Mouse (Mus musculus) layer of hippocampus, adult 18-20 months (tissue): Measurements from ENCODE around the gene Bahd1. TPM values are rescaled to one million over a fixed set of nuclear protein-coding genes. Genes with fewer than 3 reads are reported as not detected.

Experiments used
- DNase-seq, 2 experiments: peaks; one replicate each; pipeline ENCODE4 v3.0.0; 2022; ENCODE audit warnings: low spot score in 2 of 2
- total RNA-seq, 2 experiments: library from RNA; stranded (reverse); gene quantifications; 2 replicates each; pipeline ENCODE4 v1.2.3; 2021

Gene Bahd1
- total RNA-seq, 2 experiments from 2014 or later, result 65.2 to 68.1 TPM

DNA sequence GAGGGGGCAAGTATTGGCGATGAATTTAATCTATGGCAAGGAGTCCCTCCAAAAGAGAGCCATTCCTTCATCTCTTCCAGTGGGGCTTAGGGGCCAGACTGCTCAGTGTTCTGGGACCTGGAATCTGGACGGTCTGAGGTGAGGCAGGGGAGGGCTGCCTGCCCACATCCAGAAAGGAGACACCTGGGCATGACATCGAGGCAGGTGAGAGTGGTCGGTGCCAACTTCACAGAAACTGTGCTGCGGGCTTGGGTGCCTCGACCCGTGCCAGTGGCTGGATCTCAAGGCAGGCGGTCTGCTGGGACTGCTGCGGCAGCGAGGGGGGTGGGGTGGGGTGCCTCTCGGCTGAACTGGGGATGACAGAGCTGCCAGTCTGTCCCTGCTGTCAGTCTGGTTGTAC lies 2.4 kb upstream of the Bahd1 start:
- DNase-seq, result no peak

DNA sequence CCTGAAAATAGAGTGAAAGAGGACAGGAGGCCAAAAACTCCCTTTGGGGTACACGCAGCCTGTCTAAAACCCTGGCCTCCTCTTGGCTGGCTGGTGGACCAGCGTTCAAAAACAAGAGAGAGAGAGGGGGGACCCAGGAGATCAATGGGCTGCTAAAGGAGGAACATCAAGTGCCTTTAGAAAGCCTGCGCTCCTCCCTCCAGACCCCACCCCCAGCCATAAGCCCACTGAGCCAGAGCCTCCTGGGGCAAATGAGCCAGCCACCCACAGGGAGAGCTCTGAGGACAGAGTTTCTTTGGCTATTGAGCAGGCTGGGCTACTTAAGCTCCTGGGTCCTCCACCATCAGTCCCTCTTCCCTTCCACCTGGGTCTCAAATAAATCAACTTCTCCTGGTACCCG lies 1.4 kb upstream of the Bahd1 start:
- no peak for DNase-seq

DNA sequence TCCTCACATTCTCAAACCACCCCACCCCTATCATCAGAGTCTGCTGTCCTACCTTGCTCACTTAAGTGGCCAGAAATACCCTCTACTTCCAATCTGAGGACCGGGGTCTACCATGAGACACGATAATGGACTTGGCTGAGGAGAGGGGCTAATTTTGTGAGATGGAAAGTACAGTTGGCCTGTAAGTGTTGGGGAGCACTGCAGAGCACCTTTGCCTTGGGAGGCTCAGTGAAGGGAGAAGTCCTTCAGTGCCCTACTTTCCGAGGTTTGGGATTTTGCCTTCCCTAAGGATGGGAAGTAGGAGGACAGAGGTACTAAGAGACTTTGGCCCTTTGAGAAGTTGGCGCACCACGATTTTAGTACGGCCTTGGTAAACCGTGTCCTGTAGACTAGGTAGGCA lies 871 bp upstream of the Bahd1 start:
- DNase-seq, result no peak

DNA sequence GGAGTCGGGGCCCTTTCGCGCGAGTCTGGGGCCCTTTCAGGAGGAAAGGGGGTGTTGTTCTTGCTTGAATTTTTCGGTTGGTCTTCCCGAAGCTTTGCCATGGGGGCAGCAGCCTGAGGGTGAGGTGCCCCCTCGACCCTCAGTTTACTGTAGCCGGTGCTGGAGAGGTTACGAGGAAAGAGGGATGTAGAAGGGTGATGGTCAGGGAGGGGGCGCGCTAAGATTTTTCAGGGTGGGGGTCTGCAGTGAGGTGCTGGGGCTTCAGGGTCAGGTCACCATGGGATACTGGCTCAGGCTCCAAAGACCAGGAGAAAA lies 606 bp downstream of the Bahd1 start:
- DNase-seq, result no peak

DNA sequence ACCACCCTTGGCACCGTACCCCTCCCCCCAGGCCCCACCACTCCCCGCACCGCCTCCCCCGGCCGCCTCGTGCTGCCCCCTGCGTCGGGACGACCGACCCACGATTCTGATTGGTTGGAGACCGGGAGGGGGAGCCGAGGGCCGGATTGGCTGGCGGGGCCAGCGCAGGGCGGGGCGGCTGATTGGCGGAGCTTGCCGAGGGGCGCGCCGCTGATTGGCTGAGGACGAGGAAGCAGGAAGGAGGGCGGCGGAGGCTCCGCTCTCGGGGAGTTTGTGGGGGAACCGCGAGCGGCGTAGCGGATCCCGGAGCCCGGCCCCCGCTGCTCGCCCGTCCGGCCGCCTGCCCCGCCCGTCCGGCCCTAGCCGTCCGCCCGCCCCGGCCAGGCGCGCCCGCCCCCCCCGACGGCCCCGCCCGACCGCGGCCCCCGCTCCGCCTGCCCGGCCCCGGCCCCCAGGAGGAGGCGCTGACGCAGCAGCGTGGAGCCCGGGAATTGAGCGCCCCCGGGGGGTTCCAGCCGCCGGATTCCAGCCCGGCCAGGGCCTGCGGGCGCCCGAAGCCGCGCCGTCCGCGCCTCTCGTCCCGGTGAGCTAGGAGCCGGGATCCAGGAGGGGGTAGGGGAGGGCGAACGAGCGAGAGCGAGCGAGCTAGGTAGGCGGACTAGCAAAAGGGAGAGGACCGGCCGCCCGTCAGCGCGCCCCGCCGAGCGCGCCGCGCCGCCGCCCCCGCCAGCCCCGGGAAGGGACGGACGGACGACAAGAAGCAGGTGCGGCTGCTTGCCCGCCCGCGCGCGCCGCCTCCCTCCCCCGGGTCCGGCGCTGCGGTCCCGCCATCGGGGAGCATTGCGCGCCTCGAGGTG lies 1.2 kb downstream of the Bahd1 start:
- DNase-seq, result peak; percentile 97 to 98

DNA sequence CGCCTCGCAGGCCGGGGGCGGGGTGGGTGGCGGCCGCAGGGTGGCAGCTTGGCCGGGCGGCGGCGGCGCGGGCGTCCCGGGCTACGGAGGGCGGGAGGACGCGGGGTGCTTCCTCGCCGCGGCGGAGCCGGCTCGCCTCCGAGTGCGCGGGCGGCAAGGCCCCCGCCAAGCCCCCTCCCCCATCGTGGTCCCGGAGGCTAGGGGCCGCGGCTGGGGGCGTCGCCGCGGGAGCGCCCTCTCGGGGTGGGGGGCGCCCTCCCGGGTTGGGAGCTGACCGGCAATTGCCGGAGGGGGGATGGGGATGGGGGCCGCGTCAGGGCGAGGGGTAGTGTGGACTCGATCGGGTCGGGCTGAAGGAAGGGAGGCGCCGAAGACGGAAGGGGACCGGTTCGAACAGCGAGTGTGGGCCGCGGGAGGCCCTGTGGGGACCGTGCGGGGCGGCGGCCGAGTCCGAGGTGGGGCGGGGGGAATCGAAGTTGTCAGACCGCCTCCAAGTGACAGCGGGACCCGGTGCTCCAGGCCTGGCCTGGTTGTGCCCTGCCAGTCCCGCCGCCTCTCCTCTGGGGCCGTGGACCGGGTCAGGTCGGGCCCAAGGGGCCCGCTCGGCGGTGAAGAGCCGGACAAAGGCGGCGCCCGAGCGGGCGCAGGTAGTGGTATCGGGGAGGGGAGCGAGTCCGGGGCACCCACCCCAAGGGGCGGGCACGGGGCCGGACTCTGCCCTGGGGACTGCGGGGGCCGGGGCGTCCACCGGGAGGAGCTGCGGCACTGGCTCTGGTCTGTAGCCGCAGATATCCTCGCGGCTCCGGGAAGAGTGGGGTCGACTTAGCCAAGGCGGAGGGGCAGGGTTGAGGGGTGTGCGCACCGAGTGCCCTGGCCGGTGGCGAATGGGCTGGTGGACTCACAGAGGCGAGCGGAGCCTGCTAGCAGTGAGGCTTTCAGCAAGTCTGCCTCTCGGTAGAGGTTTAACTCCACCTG lies 2.2 kb downstream of the Bahd1 start:
- DNase-seq, result no peak

DNA sequence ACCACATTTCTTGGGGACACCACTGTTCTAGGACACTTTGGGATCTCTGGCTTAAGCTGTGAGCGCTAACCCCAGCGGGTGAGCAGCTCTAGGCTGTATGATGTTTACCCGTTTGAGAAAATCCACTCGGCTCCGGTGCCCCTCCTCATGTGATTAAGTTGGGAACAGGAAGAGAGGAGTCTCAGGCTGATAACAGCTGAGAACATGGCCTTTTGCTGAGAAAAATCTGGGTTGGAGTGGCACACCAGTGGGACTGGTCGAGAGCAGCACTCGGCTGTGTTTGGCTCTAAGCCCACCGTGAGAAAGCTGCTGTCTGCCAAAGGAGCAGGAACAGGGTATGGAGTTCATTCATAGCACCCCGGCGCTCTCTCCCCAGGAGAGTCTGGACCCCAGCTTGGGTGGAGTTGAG lies 3.2 kb downstream of the Bahd1 start:
- no peak for DNase-seq

DNA sequence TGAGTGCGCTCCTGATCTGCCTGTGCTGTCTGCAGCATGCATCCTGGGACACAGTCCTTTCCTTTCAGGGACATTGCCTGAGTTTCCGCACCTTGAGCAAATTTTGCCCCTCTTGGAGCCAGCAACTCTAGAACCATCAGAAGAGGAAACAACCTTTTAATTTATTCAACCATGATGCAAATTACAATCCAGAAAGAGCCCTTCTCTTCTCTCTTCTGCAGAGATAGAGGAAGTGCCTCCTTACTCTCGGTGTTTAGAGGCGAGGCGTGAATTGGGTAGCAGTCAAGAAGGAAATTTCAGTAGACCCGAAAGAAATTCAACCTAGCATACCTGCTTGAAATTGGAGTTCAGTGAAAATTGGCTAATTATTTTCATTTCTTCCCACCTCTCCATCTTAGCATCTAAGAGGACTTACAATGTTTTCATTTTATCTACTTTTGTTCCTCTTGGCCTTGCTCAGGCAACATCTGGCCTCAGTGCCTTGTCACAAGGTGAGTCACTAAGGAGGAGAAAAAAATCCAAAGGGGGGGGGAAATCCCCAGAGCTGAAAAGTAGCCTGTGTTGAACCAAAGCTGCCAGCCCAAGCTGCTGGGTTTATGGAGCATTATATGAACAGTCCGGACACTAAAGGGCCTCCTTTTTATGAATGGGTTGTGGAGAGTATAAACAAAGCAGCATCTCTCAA lies 5.4 kb downstream of the Bahd1 start:
- no peak for DNase-seq

DNA sequence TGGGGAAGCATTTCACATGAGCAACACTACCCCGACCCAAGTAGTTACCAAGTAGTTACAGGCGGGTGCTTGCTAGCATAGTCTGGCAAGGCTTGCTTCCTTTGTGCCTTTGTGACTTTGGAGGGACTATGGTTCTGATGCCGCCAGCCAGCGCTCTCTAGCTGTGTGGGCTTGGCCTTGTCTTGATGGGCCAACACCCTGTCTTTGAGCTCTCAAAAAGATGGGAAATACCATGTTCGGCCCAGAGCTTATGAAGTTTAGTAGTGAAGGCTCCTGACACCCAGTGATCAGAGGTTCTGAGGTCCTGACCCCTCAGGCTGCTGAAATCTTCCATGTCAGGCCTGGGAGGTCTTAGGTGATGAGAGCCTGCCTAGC lies 5.9 kb downstream of the Bahd1 start:
- DNase-seq, result no peak

DNA sequence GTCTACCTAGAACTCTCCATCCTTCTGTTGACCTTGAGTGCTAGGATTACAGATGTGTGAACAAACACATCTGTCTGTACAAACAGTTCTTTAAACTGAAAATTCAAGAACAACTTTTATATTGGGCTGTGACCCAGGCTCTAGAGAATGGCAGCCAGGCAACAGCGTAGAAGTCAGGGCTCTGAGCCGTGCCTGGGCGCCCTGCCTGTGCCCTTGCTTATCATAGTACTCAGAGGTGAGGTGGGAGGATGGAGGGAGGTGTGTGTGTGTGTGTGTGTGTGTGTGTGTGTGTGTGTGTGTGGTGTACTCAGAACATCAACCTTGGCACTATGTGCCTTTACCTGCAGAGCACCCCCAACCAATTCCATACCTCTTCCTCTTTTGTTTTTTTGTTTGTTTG lies 7.6 kb downstream of the Bahd1 start:
- no peak for DNase-seq

DNA sequence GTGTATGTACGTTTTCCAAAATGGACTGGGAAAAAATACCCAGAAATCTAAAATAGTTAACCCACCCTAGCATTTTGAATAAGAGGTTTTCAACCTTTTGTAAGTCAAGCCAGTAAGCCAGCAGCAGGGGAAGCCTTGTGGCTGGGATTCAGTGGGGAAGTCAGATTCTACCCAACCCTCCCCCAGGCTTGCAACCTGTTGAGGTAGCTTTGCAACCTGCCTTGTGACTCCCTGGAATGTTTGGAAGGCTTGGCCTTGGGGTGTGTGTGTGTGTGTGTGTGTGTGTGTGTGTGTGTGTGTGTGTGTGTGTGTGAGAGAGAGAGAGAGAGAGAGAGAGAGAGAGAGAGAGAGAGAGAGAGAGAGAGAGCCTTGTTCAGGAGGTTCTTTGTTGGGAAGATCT lies 9.0 kb downstream of the Bahd1 start:
- no peak for DNase-seq

DNA sequence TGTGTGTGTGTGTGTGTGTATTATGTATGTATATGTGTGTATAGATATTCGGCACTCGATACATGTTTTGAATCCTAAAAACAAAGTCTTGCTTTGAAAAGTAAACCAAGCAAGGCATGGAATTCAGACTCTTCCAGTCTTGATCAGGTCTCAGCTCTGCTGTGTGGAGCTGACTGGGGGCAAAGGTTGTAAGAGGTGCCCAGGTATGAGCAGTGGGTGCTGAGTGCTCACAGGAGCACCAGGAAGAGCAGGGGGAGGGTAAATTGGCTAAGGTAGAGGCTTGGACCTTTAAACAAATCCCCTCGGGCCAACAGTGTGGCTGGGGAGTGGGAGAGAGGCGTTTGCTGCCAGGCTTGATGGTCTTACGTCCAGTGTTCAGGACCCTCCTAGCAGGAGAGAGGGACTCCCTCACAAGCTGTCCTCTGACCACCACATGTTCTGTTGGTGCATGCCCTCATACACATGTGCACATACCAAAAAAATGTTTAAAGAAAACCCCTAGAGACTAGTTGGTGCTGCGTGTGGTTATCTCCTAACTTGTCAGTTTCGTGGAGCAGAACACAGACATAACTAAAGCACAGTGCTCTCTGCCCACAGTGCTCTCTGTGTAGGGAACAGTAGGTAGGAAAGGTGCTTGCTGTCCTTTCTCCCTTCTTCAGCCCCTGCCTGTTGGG lies 10.6 kb downstream of the Bahd1 start:
- no peak for DNase-seq

DNA sequence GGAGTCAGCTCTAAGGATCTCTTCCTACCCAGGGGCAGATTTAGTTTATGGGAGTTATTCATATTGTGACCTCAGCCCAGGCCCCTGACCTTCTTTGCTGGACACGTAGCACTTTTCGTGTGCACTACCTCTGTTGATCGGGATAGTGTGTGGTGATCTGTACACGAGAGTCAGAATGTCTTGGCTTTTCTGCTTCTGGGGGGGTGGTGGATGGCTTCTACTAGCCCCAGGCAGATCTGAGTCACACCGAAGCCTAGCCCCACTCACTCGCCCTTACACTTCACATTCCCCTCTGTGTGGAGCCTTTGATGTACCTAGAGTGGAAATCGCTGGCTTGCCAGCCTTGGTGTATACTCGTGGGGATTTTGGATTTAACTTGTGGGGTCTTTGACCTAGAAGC lies 12.5 kb downstream of the Bahd1 start:
- DNase-seq, result no peak

DNA sequence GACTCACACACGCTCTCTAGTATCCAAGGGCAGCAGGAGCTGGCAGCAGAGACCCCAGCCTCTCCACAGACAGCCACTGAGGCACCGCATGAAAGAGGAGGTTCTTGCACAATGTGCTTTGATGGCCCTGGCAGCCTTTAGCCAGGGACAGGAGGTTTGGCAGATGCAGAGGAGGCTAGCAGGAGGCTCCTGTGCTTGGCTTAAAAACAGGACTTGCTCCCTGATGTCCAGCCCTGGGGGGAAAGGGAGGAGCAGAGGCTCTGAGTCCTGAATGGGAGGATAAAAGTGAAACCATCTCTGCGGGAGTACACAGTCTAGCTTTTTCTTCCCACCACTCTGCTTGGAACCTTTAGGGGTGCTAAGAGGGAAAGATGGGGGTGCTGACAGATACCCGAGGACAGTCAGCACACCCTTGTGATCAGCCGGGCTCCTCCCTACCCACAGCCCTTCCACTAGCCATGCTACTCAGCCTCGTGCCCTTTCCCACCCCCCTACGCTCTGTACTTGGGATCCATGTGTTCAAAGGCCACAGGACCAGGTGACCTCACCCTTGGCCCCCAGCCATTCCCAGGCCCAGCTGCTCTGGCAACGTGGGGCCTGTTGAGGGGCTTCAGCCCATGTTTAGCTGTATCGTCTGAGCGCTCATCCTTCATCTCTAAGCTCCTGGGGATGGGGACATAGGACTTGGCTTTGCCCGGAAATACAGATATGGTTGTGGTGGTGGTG lies 13.5 kb downstream of the Bahd1 start:
- DNase-seq, result no peak

DNA sequence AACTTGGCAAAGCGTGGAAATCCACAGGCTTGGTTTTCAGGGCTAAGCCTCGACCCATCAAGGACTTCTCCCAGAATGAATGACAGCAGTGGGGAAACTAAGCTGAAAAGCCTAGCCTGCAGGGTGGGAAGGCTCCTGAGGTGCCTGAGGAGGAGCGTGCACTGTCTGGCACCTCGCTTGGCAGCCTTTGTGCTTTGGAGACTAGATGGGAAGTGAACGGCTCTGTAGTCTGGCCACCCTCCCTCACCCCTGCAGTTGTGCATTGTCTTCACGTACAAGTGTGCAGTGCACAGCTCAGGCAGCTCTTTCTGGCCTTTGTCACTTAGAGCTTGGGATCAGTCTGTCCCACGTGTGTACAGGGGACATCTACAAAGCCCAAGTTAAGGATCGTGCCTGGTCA lies 14.5 kb downstream of the Bahd1 start:
- DNase-seq, result no peak

DNA sequence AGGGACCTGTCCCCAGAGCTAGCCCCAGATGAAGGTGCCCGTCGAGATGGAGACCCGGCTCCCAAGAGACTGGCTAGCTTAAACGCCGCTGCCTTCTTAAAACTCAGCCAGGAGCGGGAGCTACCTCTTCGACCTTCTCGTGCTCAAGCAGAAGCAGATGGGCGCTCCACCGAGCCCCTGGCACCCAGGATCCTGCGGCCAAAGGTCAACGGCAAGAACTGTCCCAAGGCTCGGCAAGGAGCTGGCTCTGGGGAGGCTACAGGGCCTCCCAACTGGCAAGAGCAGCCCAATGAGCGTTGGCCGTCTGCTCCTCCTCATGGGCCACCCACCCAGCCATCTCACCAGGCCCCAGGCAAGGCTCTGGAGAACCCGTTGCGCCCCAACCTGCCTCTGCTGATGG lies 16.3 kb downstream of the Bahd1 start:
- DNase-seq, result no peak

DNA sequence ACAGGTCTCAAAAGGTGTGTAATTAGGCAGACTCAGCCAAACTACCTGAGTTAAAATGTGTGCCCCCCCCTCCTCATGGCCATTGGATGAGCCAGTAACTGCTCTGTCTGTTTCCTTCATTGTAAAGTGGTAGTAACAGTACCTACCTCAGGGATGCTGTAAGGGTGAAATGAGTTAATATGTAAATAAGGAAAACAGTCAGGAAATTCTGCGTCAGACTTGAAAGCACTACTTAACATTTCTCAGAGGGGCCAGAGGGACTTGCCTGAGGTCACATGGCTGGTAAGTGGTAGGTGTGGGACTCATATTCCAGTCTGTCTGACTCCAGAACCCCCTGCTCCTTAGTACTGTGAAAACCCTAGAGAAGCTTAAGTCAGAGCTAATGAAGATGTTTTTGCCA lies 18.4 kb downstream of the Bahd1 start:
- no peak for DNase-seq

DNA sequence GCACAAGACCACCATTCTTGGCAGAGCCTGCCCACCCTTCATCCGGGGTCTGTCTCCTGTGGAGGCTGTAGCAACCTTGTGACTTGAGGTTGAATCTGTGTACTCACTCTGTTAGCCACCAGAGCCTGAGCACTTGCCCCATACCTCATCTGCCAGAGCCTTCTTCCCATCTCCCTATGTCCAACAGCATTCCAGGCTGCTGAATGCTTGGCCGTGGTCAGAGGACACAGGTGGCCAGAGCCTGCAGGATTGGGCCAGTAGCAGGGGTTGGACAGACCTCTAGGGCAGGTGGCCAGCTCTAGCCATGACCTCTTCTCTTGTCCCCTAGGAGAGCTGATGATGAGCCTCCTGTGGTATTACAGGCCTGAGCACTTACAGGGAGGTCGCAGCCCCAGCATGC lies 20.3 kb downstream of the Bahd1 start:
- no peak for DNase-seq

DNA sequence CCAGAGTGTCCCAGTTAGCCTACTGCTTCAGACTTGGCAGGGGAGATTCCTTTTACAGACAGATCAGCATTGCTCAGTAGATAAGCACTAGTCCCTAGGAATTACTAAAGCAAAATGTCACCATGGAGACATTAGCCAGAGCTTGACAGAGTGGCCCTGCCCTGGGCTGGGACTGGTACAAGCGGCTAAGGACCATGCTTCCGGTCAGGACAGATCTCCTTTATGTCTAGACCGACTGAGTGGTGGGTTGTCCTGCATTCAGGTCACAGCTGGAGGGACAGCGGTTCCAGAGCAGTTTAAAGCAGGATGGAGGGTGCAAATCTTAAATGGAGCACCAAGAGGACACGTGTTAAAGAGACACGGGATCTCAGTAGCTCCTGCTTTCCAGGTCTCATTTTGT lies 25.8 kb downstream of the Bahd1 start:
- no peak for DNase-seq

DNA sequence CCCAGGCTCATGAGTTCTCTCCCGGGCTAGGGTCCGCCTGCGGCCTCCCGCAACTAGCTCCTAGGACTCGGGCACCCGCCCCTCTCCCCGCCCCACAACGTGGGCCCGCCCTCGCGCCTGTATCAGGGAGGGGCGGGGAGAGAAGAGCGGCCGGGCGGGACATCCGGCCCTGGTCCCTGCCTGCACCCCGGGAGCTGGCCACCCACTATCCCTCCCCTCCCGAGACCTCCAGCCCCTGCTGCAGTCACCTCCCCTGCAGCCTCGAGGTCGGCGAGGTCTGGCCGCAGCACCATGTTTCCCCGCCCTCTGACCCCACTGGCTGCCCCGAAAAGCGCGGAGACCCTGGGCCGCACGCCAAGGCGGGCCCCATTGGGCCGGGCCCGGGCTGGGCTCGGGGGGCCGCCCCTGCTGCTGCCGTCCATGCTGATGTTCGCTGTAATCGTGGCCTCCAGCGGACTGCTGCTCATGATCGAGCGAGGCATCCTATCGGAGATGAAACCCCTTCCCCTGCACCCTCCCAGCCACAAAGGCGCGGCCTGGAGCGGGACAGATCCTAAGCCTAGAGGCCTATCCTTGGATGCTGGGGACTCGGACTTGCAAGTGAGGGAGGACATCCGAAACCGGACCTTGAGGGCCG lies 26.3 kb downstream of the Bahd1 start, which contains the start of gene Chst14:
Gene Chst14, plus strand, starts transcription at position 136 of the 637 bp plus-strand sequence.
- DNase-seq, result peak in 1 of 2 experiments; percentile 37
